In genomic region chr10:42572567-42572966, GRCm38 (mm10) we compare ENCODE assay signal across 14 mouse cellular contexts. TPM values are rescaled to one million over a fixed set of nuclear protein-coding genes. Genes with fewer than 3 reads are reported as not detected.
DNase-seq lines count a peak whose midpoint lies in the region; ATAC-seq and TF ChIP-seq lines count a peak whose summit lies in the region.
"Had no signal": no experiment of that assay in that cellular context is flagged by ENCODE, and none has a peak within 500 bp of the region (broad histone marks: within the 10 kb centered on the region; RNA-seq: fewer than 3 reads in every experiment).

No protein-coding gene starts in this region.

- peaks cover 87% of the 10 kb centered on the region for H3K27me3 ChIP-seq in E14TG2a.4 (ENCODE audit: insufficient read depth, low read length)
- H3K27me3 ChIP-seq in forebrain, embryonic 14.5 days (replicated peaks; ENCODE audit: control insufficient read depth, insufficient read depth, low read length) = no peaks in the 10 kb centered on the region
- peaks cover 95% of the 10 kb centered on the region for H3K27me3 ChIP-seq in limb, embryonic 13.5 days

- peak; percentile 6 for DNase-seq in embryo, embryonic 10.5 days (ENCODE audit: low spot score)
- DNase-seq in embryo, embryonic 9.5 days (ENCODE audit: extremely low spot score) = no peak
- no peak for DNase-seq in forebrain, embryonic 14.5 days (ENCODE audit: low spot score)
- no peak for DNase-seq in lung, postnatal 14 days
- no peak for DNase-seq in thymus, postnatal 0 days (ENCODE audit: low spot score)
- DNase-seq in adrenal gland, postnatal 10 days = no peak
- DNase-seq: adrenal gland, postnatal 14 days; cerebellum, adult 2 months; kidney, postnatal 36 days; lung, postnatal 4 days had no signal

- H3K36me3 ChIP-seq in E14TG2a.4 (ENCODE audit: insufficient read depth, low read length) = no peaks in the 10 kb centered on the region
- H3K36me3 ChIP-seq in forebrain, embryonic 14.5 days (ENCODE audit: control insufficient read depth, insufficient read depth, low read length) = peaks cover 44% of the 10 kb centered on the region
- H3K36me3 ChIP-seq in limb, embryonic 13.5 days = no peaks in the 10 kb centered on the region
- H3K36me3 ChIP-seq: limb, embryonic 15.5 days had no signal

- H3K9ac ChIP-seq in forebrain, embryonic 14.5 days (ENCODE audit: low read length) = peak overlapping the region; percentile 33
- H3K9ac ChIP-seq in limb, embryonic 13.5 days = no peak overlapping the region
- H3K9ac ChIP-seq: limb, embryonic 15.5 days had no signal

- H3K27ac ChIP-seq in forebrain, embryonic 14.5 days (ENCODE audit: low read depth, low read length) = no peak overlapping the region
- no peak overlapping the region for H3K27ac ChIP-seq in limb, embryonic 13.5 days
- H3K27ac ChIP-seq: limb, embryonic 15.5 days had no signal

- TF ChIP-seq CTCF in E14TG2a.4 (conservative IDR thresholded peaks at IDR 0.05; ENCODE audit: low read length) = no peak

- peaks cover 22% of the 10 kb centered on the region for H3K4me1 ChIP-seq in E14TG2a.4 (replicated peaks; ENCODE audit: low read depth, low read length)
- H3K4me1 ChIP-seq in forebrain, embryonic 14.5 days (ENCODE audit: control insufficient read depth, insufficient read depth, low read length) = peaks cover 28% of the 10 kb centered on the region
- H3K4me1 ChIP-seq in limb, embryonic 13.5 days = no peaks in the 10 kb centered on the region

- peak overlapping the region; percentile 56 for H3K4me2 ChIP-seq in forebrain, embryonic 14.5 days (ENCODE audit: low read length)
- H3K4me2 ChIP-seq in limb, embryonic 13.5 days (replicated peaks) = 0 out of 2 replicates have a peak overlapping the region, but pooled peaks have one; percentile 16
- H3K4me2 ChIP-seq: limb, embryonic 15.5 days had no signal

- peak overlapping the region; percentile 68 for H3K4me3 ChIP-seq in E14TG2a.4 (replicated peaks; ENCODE audit: low read length)
- peak overlapping the region; percentile 28 for H3K4me3 ChIP-seq in forebrain, embryonic 14.5 days (ENCODE audit: low read depth, low read length)
- 0 out of 2 replicates have a peak overlapping the region, but pooled peaks have one; percentile 3 for H3K4me3 ChIP-seq in limb, embryonic 13.5 days
- H3K4me3 ChIP-seq: limb, embryonic 15.5 days had no signal

- ATAC-seq in forebrain, embryonic 14.5 days = peak; percentile 41; the same call in 1 of the 2 replicates
- no peak for ATAC-seq in limb, embryonic 13.5 days (ENCODE audit: low FRiP score, low read depth)

- H3K9me3 ChIP-seq in E14TG2a.4 (ENCODE audit: low read length) = no peaks in the 10 kb centered on the region
- no peaks in the 10 kb centered on the region for H3K9me3 ChIP-seq in forebrain, embryonic 14.5 days (replicated peaks; ENCODE audit: control insufficient read depth, low read length)
- no peaks in the 10 kb centered on the region for H3K9me3 ChIP-seq in limb, embryonic 13.5 days
- H3K9me3 ChIP-seq: limb, embryonic 15.5 days had no signal

- 13% methylated on average over 20 of the region's 20 CpGs for WGBS in forebrain, embryonic 14.5 days
- WGBS in limb, embryonic 13.5 days = 1% methylated on average over 20 of the region's 20 CpGs

RNA-seq across cellular contexts. Expression of gene Nr2e1, which starts 10.9 kb away (rescaled TPM):
- 33.2 and 39.4 TPM in 2 replicates for polyA plus RNA-seq in forebrain, embryonic 14.5 days (2014; fragmentation: Nextera tagmentation; extraction: Ambion mirVana)
- polyA plus RNA-seq in limb, embryonic 13.5 days (2015; fragmentation: Nextera tagmentation; extraction: Ambion mirVana) = 0.18 TPM in 1 of 2 replicates, not detected in the other
- 0.10 TPM in 1 of 2 replicates, not detected in the other for polyA plus RNA-seq in thymus, postnatal 0 days (2015; fragmentation: Nextera tagmentation; extraction: Ambion mirVana)
- not detected for total RNA-seq in adrenal gland, postnatal 10 days (2021)
- total RNA-seq: adrenal gland, postnatal 14 days had no signal
- polyA plus RNA-seq: heart, embryonic 16.5 days; limb, embryonic 15.5 days had no signal

RNA-seq across cellular contexts. Expression of gene Ostm1, which starts 11.1 kb away (rescaled TPM):
- 54.2 and 54.9 TPM in 2 replicates for polyA plus RNA-seq in forebrain, embryonic 14.5 days (2014; fragmentation: Nextera tagmentation; extraction: Ambion mirVana)
- polyA plus RNA-seq in limb, embryonic 13.5 days (2015; fragmentation: Nextera tagmentation; extraction: Ambion mirVana) = 7.3 and 7.6 TPM in 2 replicates
- polyA plus RNA-seq in thymus, postnatal 0 days (2015; fragmentation: Nextera tagmentation; extraction: Ambion mirVana) = 95.3 and 102 TPM in 2 replicates
- total RNA-seq in adrenal gland, postnatal 10 days (2021) = 10 to 100 TPM; 19.2 to 19.4 TPM

Comparison
In these comparisons a context has a peak if more than half of its experiments do, and no peak if none do; other contexts are left out.
1. H3K4me3 ChIP-seq: peak in every context shown above with its lines; median percentile 68 in E14TG2a.4; 28 in forebrain, embryonic 14.5 days; 3 in limb, embryonic 13.5 days.
2. RNA of gene Nr2e1, which starts 10.9 kb away (polyA plus RNA-seq): 33.2 to 39.4 TPM in forebrain, embryonic 14.5 days; 0.18 TPM in limb, embryonic 13.5 days and 0.10 TPM in thymus, postnatal 0 days; every median in the first group is over 10 times any median in the second.